ENCODE assay signal across 8 mouse cellular contexts in genomic region chr2:166215610-166216511, GRCm38 (mm10).
A peak's percentile ranks its signal among the peaks of the same experiment; 100 is the strongest.
DNase-seq lines count a peak whose midpoint lies in the region; ATAC-seq and TF ChIP-seq lines count a peak whose summit lies in the region.

No protein-coding gene starts in this region.

- peak; percentile 84 for ATAC-seq in hindbrain, embryonic 14.5 days (ENCODE audit: low FRiP score)
- no peak for ATAC-seq in erythroblast, adult 5-6 weeks (replicated peaks; ENCODE audit: low FRiP score, poor library complexity, severe bottlenecking)

- H3K9me3 ChIP-seq in hindbrain, embryonic 14.5 days (ENCODE audit: control insufficient read depth, low read length) = 0 out of 2 replicates have a peak, but pooled peaks cover 4% of the 10 kb centered on the region

- no peak overlapping the region for H3K4me3 ChIP-seq in hindbrain, embryonic 14.5 days (replicated peaks; ENCODE audit: low read length)
- H3K4me3 ChIP-seq in small intestine, adult 2 months (ENCODE audit: low read depth, low read length) = peak overlapping the region; percentile 28

- H3K27me3 ChIP-seq in hindbrain, embryonic 14.5 days (ENCODE audit: control insufficient read depth, insufficient read depth, low read length) = peaks cover 41% of the 10 kb centered on the region
- no peaks in the 10 kb centered on the region for H3K27me3 ChIP-seq in small intestine, adult 2 months (ENCODE audit: control insufficient read depth, insufficient read depth, low read length)

- TF ChIP-seq POLR2A in small intestine, adult 2 months (IDR thresholded peaks at IDR 0.05; ENCODE audit: low read depth, low read length) = peak; percentile 34; the same call in 1 of the 2 replicates

- TF ChIP-seq CTCF in small intestine, adult 2 months (IDR thresholded peaks at IDR 0.05; ENCODE audit: extremely low read depth, insufficient read length, insufficient replicate concordance, low read depth, low read length) = no peak

- no peak overlapping the region for H3K4me2 ChIP-seq in hindbrain, embryonic 14.5 days (replicated peaks)

- no peak overlapping the region for H3K27ac ChIP-seq in hindbrain, embryonic 14.5 days
- peak overlapping the region; percentile 35; the same call in 1 of the 2 replicates for H3K27ac ChIP-seq in small intestine, adult 2 months (ENCODE audit: insufficient read depth, low read depth, low read length)

- peaks cover 18% of the 10 kb centered on the region for H3K4me1 ChIP-seq in hindbrain, embryonic 14.5 days (replicated peaks; ENCODE audit: control insufficient read depth, insufficient read depth, low read length)
- H3K4me1 ChIP-seq in small intestine, adult 2 months (ENCODE audit: control insufficient read depth, insufficient read depth, insufficient read length, low read length) = peaks cover 15% of the 10 kb centered on the region

- no peaks in the 10 kb centered on the region for H3K36me3 ChIP-seq in hindbrain, embryonic 14.5 days (replicated peaks; ENCODE audit: control insufficient read depth, insufficient read depth)
- H3K36me3 ChIP-seq in small intestine, adult 2 months (ENCODE audit: control insufficient read depth, insufficient read depth, low read length) = no peaks in the 10 kb centered on the region

- WGBS in hindbrain, embryonic 14.5 days = 21% methylated on average over 18 of the region's 18 CpGs
- 41% methylated on average over 18 of the region's 18 CpGs for WGBS in small intestine, adult 2 months

- peak; percentile 23 for DNase-seq in brain, adult 2 months (ENCODE audit: low read depth, low spot score)
- DNase-seq in cerebellum, adult 9-10 months = peak; percentile 29
- DNase-seq in hindbrain, embryonic 14.5 days (ENCODE audit: low spot score) = peak; percentile 70
- peak; percentile 30 to 50 for DNase-seq in layer of hippocampus, postnatal 36 days
- DNase-seq in gastrocnemius, postnatal 4 days (ENCODE audit: low spot score in 2 of 2) = no peak
- no peak for DNase-seq in urinary bladder, adult 18-20 months (ENCODE audit: low spot score in 2 of 2)

- no peak overlapping the region for H3K9ac ChIP-seq in hindbrain, embryonic 14.5 days

Comparison
In these comparisons a context has a peak if more than half of its experiments do, and no peak if none do; other contexts are left out.
1. DNase-seq: peak in brain, adult 2 months (single experiment), cerebellum, adult 9-10 months (single experiment), hindbrain, embryonic 14.5 days (single experiment) and layer of hippocampus, postnatal 36 days (2 of 2); none in gastrocnemius, postnatal 4 days (0 of 2) and urinary bladder, adult 18-20 months (0 of 2).